Mouse (Mus musculus) lung, embryonic 15.5 days (tissue): ENCODE measurements at regions not wholly inside any gene's neighbourhood (a gene's known extent, or its start where the extent isn't known, plus 50 kb on each side); places are given as distances from the start of the nearest gene placed in this dataset.

Experiments used
- ATAC-seq: fragments of 200-750 bp; cut with Nextera tagmentation; 2 replicates; pipeline ENCODE4 v1.8.0; 2017; ENCODE audit warnings: moderate number of reproducible peaks, borderline replicate concordance; ENCODE audit not compliant: low FRiP score, low TSS enrichment; ENCODE audit errors: extremely low read depth
- H3K27ac ChIP-seq: fragments of 300-500 bp; sonication (generic); 2 replicates; pipeline ENCODE4 v1.5.1; 2015; ENCODE audit warnings: moderate library complexity, mild to moderate bottlenecking, inconsistent platforms
- H3K27me3 ChIP-seq: fragments of 300-500 bp; sonication (generic); 2 replicates; pipeline ENCODE4 v1.6.1; 2015; ENCODE audit warnings: inconsistent platforms
- H3K36me3 ChIP-seq: fragments of 300-500 bp; sonication (generic); 2 replicates; pipeline ENCODE4 v1.6.1; 2015; ENCODE audit warnings: inconsistent platforms
- H3K4me1 ChIP-seq: fragments of 300-500 bp; sonication (generic); 2 replicates; pipeline ENCODE4 v1.6.1; 2015; ENCODE audit warnings: inconsistent platforms
- H3K4me2 ChIP-seq: fragments of 300-500 bp; sonication (generic); 2 replicates; pipeline ENCODE4 v1.6.1; 2015; ENCODE audit warnings: inconsistent platforms, mild to moderate bottlenecking, moderate library complexity
- H3K4me3 ChIP-seq: fragments of 300-500 bp; sonication (generic); 2 replicates; pipeline ENCODE4 v1.5.1; 2015; ENCODE audit warnings: mild to moderate bottlenecking, inconsistent platforms
- H3K9ac ChIP-seq: fragments of 300-500 bp; sonication (generic); 2 replicates; pipeline ENCODE4 v1.6.1; 2015; ENCODE audit warnings: inconsistent platforms
- H3K9me3 ChIP-seq: fragments of 300-500 bp; sonication (generic); 2 replicates; pipeline ENCODE4 v1.6.1; 2016; ENCODE audit warnings: inconsistent platforms
- WGBS: fragments of 180-500 bp; shearing (Covaris S2); methylation state at CpG from one replicate; pipeline ENCODE4 v1.1.7; 2015; 5-methylcytosine and 5-hydroxymethylcytosine counted together

DNA sequence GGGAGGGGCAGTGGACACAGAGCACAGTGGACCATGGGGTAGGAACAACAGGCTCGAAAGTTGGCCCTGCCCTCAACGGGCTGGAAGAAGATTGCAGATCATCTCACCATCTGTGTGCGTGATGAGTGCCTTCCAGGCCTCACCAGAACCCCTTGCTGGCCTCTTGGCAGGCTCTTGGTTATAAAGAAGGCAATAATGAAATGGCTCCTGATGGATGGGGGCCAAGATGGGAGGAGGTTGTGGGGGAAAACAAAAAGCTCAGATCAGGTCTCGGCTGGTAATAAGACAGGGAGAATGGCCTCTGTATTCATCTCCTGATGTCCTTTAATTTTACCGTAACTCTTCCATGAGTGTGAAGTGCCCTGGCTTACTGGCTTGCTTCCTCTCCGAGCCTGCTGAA is 189.1 kb downstream of the Dyrk2 start:
- Histone ChIP-seq H3K27me3 (no peaks in the 10 kb centered on the region), H3K9me3 (no peaks in the 10 kb centered on the region), H3K4me3 (no peak overlapping the region), H3K36me3 (no peaks in the 10 kb centered on the region), H3K9ac (no peak overlapping the region), H3K27ac (no peak overlapping the region), H3K4me2 (no peak overlapping the region), H3K4me1 (no peaks in the 10 kb centered on the region)
- WGBS, result 74% methylated on average over 6 of the region's 6 CpGs
- no peak for ATAC-seq

DNA sequence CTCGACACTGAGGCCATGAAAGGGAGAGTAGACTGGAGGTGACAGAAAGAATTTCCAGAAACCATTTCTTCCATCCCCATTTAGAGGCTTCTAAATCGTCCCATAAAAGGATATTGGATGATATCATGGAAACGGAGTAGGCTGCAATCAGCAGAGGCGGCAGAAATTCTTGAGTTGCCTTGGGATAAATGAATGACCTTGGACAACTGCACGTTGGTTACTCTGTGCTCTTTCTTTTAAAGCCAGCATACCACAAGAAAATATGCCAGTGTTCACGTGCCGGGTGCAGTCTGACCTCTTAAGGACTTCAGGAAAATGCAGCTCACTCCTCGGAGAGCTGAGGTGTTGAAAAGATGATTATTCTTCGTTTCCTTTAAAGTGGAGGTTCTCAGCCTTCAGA is 186.7 kb downstream of the Dyrk2 start:
- ATAC-seq, result no peak
- H3K27ac ChIP-seq, result no peak overlapping the region
- no peaks in the 10 kb centered on the region for H3K27me3 ChIP-seq
- no peaks in the 10 kb centered on the region for H3K9me3 ChIP-seq
- no peaks in the 10 kb centered on the region for H3K4me1 ChIP-seq
- no peaks in the 10 kb centered on the region for H3K36me3 ChIP-seq
- no peak overlapping the region for H3K4me2 ChIP-seq
- no peak overlapping the region for H3K9ac ChIP-seq
- 60% methylated on average over 9 of the region's 9 CpGs for WGBS
- H3K4me3 ChIP-seq, result no peak overlapping the region

DNA sequence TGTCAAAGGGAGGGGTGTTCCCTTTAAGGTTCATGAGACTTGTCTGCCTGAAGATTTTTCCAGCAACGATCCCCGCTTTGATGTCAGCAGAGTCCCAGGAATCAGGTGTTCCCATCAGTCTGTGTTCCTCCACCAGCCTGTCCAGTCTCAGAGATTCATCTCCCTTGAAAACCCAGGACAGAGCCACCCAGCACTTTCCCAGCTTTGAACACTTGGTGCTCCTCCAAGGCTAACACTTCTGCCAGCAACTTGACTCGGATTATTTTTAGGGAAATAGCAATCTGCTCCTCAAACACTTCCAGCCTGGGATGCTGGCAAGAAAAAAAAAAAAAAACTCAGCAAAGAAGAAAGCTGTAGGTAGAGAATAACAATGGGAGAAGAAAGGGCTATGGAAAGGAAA is 170.7 kb downstream of the Dyrk2 start:
- H3K27me3 ChIP-seq, result no peaks in the 10 kb centered on the region
- no peak overlapping the region for H3K9ac ChIP-seq
- no peaks in the 10 kb centered on the region for H3K4me1 ChIP-seq
- 65% methylated on average over 3 of the region's 3 CpGs for WGBS
- no peak overlapping the region for H3K4me3 ChIP-seq
- no peaks in the 10 kb centered on the region for H3K9me3 ChIP-seq
- no peak for ATAC-seq
- no peak overlapping the region for H3K4me2 ChIP-seq
- no peak overlapping the region for H3K27ac ChIP-seq
- H3K36me3 ChIP-seq, result no peaks in the 10 kb centered on the region

- H3K27me3 ChIP-seq, result no peaks in the 10 kb centered on the region
- H3K36me3 ChIP-seq, result no peaks in the 10 kb centered on the region
- no peaks in the 10 kb centered on the region for H3K9me3 ChIP-seq
- no peak for ATAC-seq
- no peak overlapping the region for H3K9ac ChIP-seq
- H3K4me2 ChIP-seq, result no peak overlapping the region
- WGBS, result 88% methylated on average over 4 of the region's 4 CpGs
- no peaks in the 10 kb centered on the region for H3K4me1 ChIP-seq
- H3K4me3 ChIP-seq, result no peak overlapping the region
- H3K27ac ChIP-seq, result no peak overlapping the region
Measured at GRCm38 (mm10) chr10:118700115-118700514, 169.9 kb downstream of the Dyrk2 start.

- Histone ChIP-seq H3K27me3 (no peaks in the 10 kb centered on the region), H3K9ac (no peak overlapping the region), H3K4me2 (no peak overlapping the region), H3K36me3 (no peaks in the 10 kb centered on the region), H3K4me1 (no peaks in the 10 kb centered on the region), H3K4me3 (no peak overlapping the region), H3K27ac (no peak overlapping the region), H3K9me3 (no peaks in the 10 kb centered on the region)
- 81% methylated on average over 3 of the region's 3 CpGs for WGBS
- ATAC-seq, result no peak
Measured at GRCm38 (mm10) chr10:118706020-118706419, 164.0 kb downstream of the Dyrk2 start.

DNA sequence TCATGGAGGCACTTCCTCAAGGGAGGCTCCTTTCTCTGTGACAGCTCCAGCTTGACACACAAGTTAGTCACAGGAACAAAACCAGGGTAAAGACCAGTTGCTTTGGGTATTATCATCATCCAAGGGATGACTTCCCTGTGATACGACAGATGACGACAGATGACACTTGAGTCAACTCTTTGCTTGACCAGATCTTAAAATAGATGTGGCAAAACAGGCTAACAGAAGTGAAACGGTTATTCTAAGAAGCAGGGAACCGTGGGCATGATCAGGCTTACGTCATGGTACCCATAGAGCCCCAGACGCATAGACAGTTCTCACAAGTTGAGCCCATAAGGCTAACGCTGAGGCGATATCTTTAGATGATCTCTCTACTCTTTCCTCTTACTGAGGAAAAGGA is 160.3 kb downstream of the Dyrk2 start:
- Histone ChIP-seq H3K4me3 (no peak overlapping the region), H3K4me1 (no peaks in the 10 kb centered on the region), H3K4me2 (no peak overlapping the region), H3K27ac (no peak overlapping the region), H3K27me3 (no peaks in the 10 kb centered on the region), H3K9ac (no peak overlapping the region), H3K9me3 (no peaks in the 10 kb centered on the region), H3K36me3 (no peaks in the 10 kb centered on the region)
- WGBS, result 91% methylated on average over 8 of the region's 8 CpGs
- no peak for ATAC-seq

DNA sequence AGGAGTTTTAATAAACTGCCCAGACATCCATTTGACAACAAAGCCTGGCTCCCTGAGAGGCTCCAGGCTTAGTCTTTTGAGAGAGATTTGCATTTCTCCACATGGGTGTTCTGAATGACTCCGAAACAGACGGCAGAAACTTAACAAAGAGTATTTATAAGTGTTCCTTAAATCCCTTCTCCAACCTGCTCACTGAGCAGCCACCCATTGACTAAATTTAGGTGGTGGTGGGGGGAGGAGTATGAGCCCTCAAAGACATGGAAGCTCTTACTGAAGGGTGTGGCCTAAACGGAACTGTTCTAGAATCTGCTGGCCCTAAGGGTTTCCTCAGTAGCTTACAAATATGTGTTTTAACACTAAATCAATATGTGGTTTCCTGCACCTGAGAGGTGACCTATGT is 158.5 kb downstream of the Dyrk2 start:
- Histone ChIP-seq H3K27ac (no peak overlapping the region), H3K9me3 (no peaks in the 10 kb centered on the region), H3K9ac (no peak overlapping the region), H3K4me1 (no peaks in the 10 kb centered on the region), H3K27me3 (no peaks in the 10 kb centered on the region), H3K36me3 (no peaks in the 10 kb centered on the region), H3K4me2 (no peak overlapping the region), H3K4me3 (no peak overlapping the region)
- 60% methylated on average over 3 of the region's 3 CpGs for WGBS
- ATAC-seq, result no peak

- Histone ChIP-seq H3K4me2 (no peak overlapping the region), H3K27me3 (no peaks in the 10 kb centered on the region), H3K4me1 (no peaks in the 10 kb centered on the region), H3K36me3 (no peaks in the 10 kb centered on the region), H3K9ac (no peak overlapping the region), H3K9me3 (no peaks in the 10 kb centered on the region), H3K4me3 (no peak overlapping the region), H3K27ac (no peak overlapping the region)
- ATAC-seq, result no peak
- WGBS, result 69% methylated on average over 10 of the region's 10 CpGs
Measured at GRCm38 (mm10) chr10:118711951-118712350, 158.1 kb downstream of the Dyrk2 start.

- 66% methylated on average over 6 of the region's 6 CpGs for WGBS
- Histone ChIP-seq H3K27ac (no peak overlapping the region), H3K4me1 (no peaks in the 10 kb centered on the region), H3K27me3 (no peaks in the 10 kb centered on the region), H3K36me3 (no peaks in the 10 kb centered on the region), H3K4me2 (no peak overlapping the region), H3K9ac (no peak overlapping the region), H3K9me3 (no peaks in the 10 kb centered on the region), H3K4me3 (no peak overlapping the region)
- ATAC-seq, result no peak
Measured at GRCm38 (mm10) chr10:118712951-118713350, 157.1 kb downstream of the Dyrk2 start.

DNA sequence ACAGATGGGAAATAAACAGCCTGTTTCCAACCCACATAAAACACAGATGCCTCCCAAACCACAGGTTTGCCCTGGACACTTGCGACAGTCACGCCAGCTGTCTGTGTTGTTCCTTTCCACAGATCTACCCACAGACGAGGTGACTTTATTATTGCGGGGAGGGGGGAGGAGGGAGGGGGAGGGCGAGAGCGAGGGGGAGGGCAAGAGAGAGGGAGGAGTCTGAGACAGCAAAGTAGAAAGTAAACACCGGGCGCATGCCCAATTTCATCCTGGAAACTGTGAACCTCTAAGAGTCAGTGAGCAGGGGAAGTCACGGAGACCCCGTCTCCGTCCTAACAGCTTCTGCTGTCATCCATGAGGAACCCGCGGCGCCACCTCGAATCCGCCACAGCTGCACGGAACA is 155.8 kb downstream of the Dyrk2 start:
- ATAC-seq, result no peak
- no peaks in the 10 kb centered on the region for H3K27me3 ChIP-seq
- H3K9me3 ChIP-seq, result no peaks in the 10 kb centered on the region
- no peak overlapping the region for H3K27ac ChIP-seq
- no peak overlapping the region for H3K4me2 ChIP-seq
- 77% methylated on average over 16 of the region's 17 CpGs for WGBS
- H3K9ac ChIP-seq, result no peak overlapping the region
- H3K4me1 ChIP-seq, result no peaks in the 10 kb centered on the region
- no peaks in the 10 kb centered on the region for H3K36me3 ChIP-seq
- H3K4me3 ChIP-seq, result no peak overlapping the region

- Histone ChIP-seq H3K27ac (no peak overlapping the region), H3K9me3 (no peaks in the 10 kb centered on the region), H3K27me3 (no peaks in the 10 kb centered on the region), H3K4me1 (no peaks in the 10 kb centered on the region), H3K4me2 (no peak overlapping the region), H3K36me3 (no peaks in the 10 kb centered on the region), H3K4me3 (no peak overlapping the region), H3K9ac (no peak overlapping the region)
- ATAC-seq, result no peak
- WGBS, result 56% methylated on average over 4 of the region's 4 CpGs
Measured at GRCm38 (mm10) chr10:118714595-118714994, 155.4 kb downstream of the Dyrk2 start.

DNA sequence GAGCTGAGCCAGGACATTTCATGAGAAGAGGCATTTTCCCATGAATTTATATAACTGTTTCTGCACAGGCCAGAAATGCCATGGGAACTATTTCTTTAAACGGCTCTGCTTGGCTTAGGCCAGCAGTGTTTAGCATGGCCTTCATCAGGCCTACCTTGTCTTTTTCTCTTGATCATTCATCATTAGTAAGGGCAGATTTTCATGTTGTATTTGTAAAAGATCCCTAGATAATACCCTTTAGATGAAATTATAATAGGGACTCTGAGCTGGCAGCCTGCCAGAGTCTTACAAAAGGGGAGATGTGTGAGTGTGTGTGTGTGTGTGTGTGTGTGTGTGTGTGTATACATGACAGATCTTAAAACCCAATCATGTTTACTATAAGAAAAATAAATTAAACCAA is 149.4 kb downstream of the Dyrk2 start:
- WGBS, result 43% methylated on average over 1 of the region's 1 CpGs
- Histone ChIP-seq H3K27ac (no peak overlapping the region), H3K9me3 (no peaks in the 10 kb centered on the region), H3K4me2 (no peak overlapping the region), H3K36me3 (no peaks in the 10 kb centered on the region), H3K9ac (no peak overlapping the region), H3K4me3 (no peak overlapping the region), H3K4me1 (0 out of 2 replicates have a peak, but pooled peaks cover 5% of the 10 kb centered on the region), H3K27me3 (no peaks in the 10 kb centered on the region)
- no peak; the same call in 1 of the 2 replicates for ATAC-seq

DNA sequence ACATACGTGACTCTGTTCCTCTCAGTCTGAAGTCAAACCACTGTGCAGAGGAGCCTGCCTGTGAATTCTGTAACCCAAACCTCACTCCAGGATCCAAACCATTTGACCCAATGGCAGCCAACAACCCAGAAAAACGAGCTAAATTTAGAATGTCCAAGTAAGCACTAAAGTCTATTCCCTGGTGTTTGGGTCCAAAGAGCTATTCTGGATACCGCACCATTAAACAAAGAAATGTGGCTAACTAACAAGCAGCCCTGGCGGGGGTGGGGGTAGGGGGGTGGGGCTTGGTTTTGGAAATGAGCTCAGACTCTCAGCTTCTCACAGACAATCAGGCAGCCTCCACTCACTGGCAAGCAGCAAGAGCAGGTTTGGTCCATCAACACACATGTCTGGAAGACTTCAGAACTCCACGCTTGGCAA is 147.9 kb downstream of the Dyrk2 start:
- H3K4me1 ChIP-seq, result 0 out of 2 replicates have a peak, but pooled peaks cover 5% of the 10 kb centered on the region
- 53% methylated on average over 5 of the region's 5 CpGs for WGBS
- no peak for ATAC-seq
- no peaks in the 10 kb centered on the region for H3K27me3 ChIP-seq
- H3K9me3 ChIP-seq, result no peaks in the 10 kb centered on the region
- no peak overlapping the region for H3K9ac ChIP-seq
- no peak overlapping the region for H3K27ac ChIP-seq
- H3K4me2 ChIP-seq, result no peak overlapping the region
- no peaks in the 10 kb centered on the region for H3K36me3 ChIP-seq
- H3K4me3 ChIP-seq, result no peak overlapping the region
